Mouse (Mus musculus) CH12.LX (cell line): ENCODE measurements around the gene Ythdf1. TPM values are rescaled to one million over a fixed set of nuclear protein-coding genes. Genes with fewer than 3 reads are reported as not detected.

Experiments used
- DNase-seq: peaks from one replicate; pipeline ENCODE4 v3.0.0-alpha.2; 2013; ENCODE audit errors: extremely low read depth
- H3K27ac ChIP-seq: 2 replicates; pipeline ENCODE4 v1.5.1; 2012; ENCODE audit warnings: low read depth, mild to moderate bottlenecking, control low read depth, moderate library complexity; ENCODE audit not compliant: insufficient read depth
- H3K27me3 ChIP-seq: replicated peaks from 2 replicates; pipeline ENCODE3; 2012; ENCODE audit warnings: inconsistent platforms
- H3K36me3 ChIP-seq, 2 experiments: replicated peaks in 1 of 2; 2 replicates each; pipeline versions ENCODE3 to v1.6.1; 2012; ENCODE audit warnings: inconsistent platforms in 1 of 2, low read length in 1 of 2, mild to moderate bottlenecking in 1 of 2, mixed read lengths in 1 of 2, moderate library complexity in 1 of 2; ENCODE audit not compliant: control insufficient read depth in 1 of 2, insufficient read depth in 1 of 2
- H3K4me1 ChIP-seq, 2 experiments: 2 replicates each; pipeline ENCODE4 v1.6.1; 2012; ENCODE audit warnings: inconsistent platforms in 1 of 2, moderate library complexity in 1 of 2; ENCODE audit not compliant: insufficient read depth in 2 of 2, control insufficient read depth in 1 of 2
- H3K4me2 ChIP-seq: 2 replicates; pipeline ENCODE4 v1.6.1; 2012; ENCODE audit warnings: low read depth, mild to moderate bottlenecking, control low read depth; ENCODE audit not compliant: poor library complexity, insufficient read depth, severe bottlenecking
- H3K4me3 ChIP-seq, 3 experiments: fragments of 150-350 bp in 1 of 3; sonication (generic) in 1 of 3; replicated peaks in 1 of 3; 2 replicates each; pipeline versions ENCODE3 to v1.5.1; 2011 to 2012; ENCODE audit warnings: low read depth in 2 of 3, low read length in 2 of 3, mild to moderate bottlenecking in 2 of 3, moderate library complexity in 2 of 3, control low read depth in 1 of 3, improper control_type of control experiment in 1 of 3, inconsistent platforms in 1 of 3, mixed read lengths in 1 of 3; ENCODE audit not compliant: poor library complexity in 1 of 3
- H3K79me2 ChIP-seq: replicated peaks from 2 replicates; pipeline ENCODE4 v1.6.1; 2012; ENCODE audit warnings: mild to moderate bottlenecking, moderate library complexity; ENCODE audit not compliant: control insufficient read depth, poor library complexity, insufficient read depth, severe bottlenecking; ENCODE audit errors: extremely low read depth
- H3K9ac ChIP-seq: 2 replicates; pipeline ENCODE4 v1.6.1; 2012; ENCODE audit warnings: low read depth, mild to moderate bottlenecking, control low read depth, moderate library complexity; ENCODE audit not compliant: insufficient read depth
- H3K9me3 ChIP-seq: replicated peaks from 2 replicates; pipeline ENCODE3; 2012; ENCODE audit warnings: low read length, inconsistent platforms, mixed read lengths
- CHD1 ChIP-seq: IDR thresholded peaks from 2 replicates; pipeline ENCODE4 v1.6.1; 2012; ENCODE audit warnings: low read depth, low read length, improper control_type of control experiment, inconsistent platforms
- CHD2 ChIP-seq: IDR thresholded peaks from 2 replicates; pipeline ENCODE4 v1.6.1; 2011; ENCODE audit warnings: low read length, improper control_type of control experiment
- E2F4 ChIP-seq: IDR thresholded peaks from 2 replicates; pipeline ENCODE4 v1.6.1; 2011; ENCODE audit warnings: low read depth, low read length, improper control_type of control experiment; ENCODE audit not compliant: insufficient replicate concordance
- ELF1 ChIP-seq: IDR thresholded peaks from 2 replicates; pipeline ENCODE4 v1.6.1; 2014; ENCODE audit warnings: low read depth, mild to moderate bottlenecking, inconsistent platforms, low read length, improper control_type of control experiment
- EP300 ChIP-seq: IDR thresholded peaks from 2 replicates; pipeline ENCODE4 v1.6.1; 2011; ENCODE audit warnings: low read length, improper control_type of control experiment
- GABPA ChIP-seq: IDR thresholded peaks from 2 replicates; pipeline ENCODE4 v1.6.1; 2012; ENCODE audit warnings: low read depth, low read length, improper control_type of control experiment, inconsistent platforms; ENCODE audit not compliant: insufficient replicate concordance
- HCFC1 ChIP-seq: IDR thresholded peaks from 2 replicates; pipeline ENCODE4 v1.6.1; 2012; ENCODE audit warnings: low read depth, mild to moderate bottlenecking, inconsistent platforms, low read length, improper control_type of control experiment
- IRF4 ChIP-seq: IDR thresholded peaks from 2 replicates; pipeline ENCODE4 v1.6.1; 2014; ENCODE audit warnings: low read depth, mild to moderate bottlenecking, inconsistent platforms, low read length, improper control_type of control experiment
- JUN ChIP-seq: IDR thresholded peaks from 2 replicates; pipeline ENCODE4 v1.6.1; 2011; ENCODE audit warnings: low read depth, mild to moderate bottlenecking, low read length, improper control_type of control experiment, moderate library complexity; ENCODE audit not compliant: insufficient read depth
- KAT2A ChIP-seq: IDR thresholded peaks from 2 replicates; pipeline ENCODE4 v1.6.1; 2012; ENCODE audit warnings: low read length, improper control_type of control experiment, inconsistent platforms; ENCODE audit not compliant: insufficient replicate concordance
- MAFK ChIP-seq: IDR thresholded peaks from 2 replicates; pipeline ENCODE4 v1.6.1; 2011; ENCODE audit warnings: low read length, improper control_type of control experiment; ENCODE audit not compliant: insufficient replicate concordance
- MAX ChIP-seq: IDR thresholded peaks from 2 replicates; pipeline ENCODE4 v1.6.1; 2011; ENCODE audit warnings: low read length, improper control_type of control experiment
- MEF2A ChIP-seq: IDR thresholded peaks from 2 replicates; pipeline ENCODE4 v1.6.1; 2014; ENCODE audit warnings: low read depth, mild to moderate bottlenecking, inconsistent platforms, low read length, improper control_type of control experiment, borderline replicate concordance
- NRF1 ChIP-seq: IDR thresholded peaks from 2 replicates; pipeline ENCODE4 v1.6.1; 2014; ENCODE audit warnings: low read depth, mild to moderate bottlenecking, inconsistent platforms, low read length, improper control_type of control experiment, moderate library complexity
- PAX5 ChIP-seq: IDR thresholded peaks from 2 replicates; pipeline ENCODE4 v1.6.1; 2012; ENCODE audit warnings: low read length, inconsistent platforms, mixed read lengths
- POLR2A ChIP-seq: IDR thresholded peaks from 2 replicates; pipeline ENCODE4 v1.6.1; 2011; ENCODE audit warnings: low read depth, mild to moderate bottlenecking, improper control_type of control experiment, low read length
- SMC3 ChIP-seq: IDR thresholded peaks from 2 replicates; pipeline ENCODE4 v1.6.1; 2011; ENCODE audit warnings: low read depth, low read length, improper control_type of control experiment
- TCF12 ChIP-seq: IDR thresholded peaks from 2 replicates; pipeline ENCODE4 v1.6.1; 2014; ENCODE audit warnings: low read depth, mild to moderate bottlenecking, inconsistent platforms, low read length, improper control_type of control experiment
- ZMIZ1 ChIP-seq: IDR thresholded peaks from 2 replicates; pipeline ENCODE4 v1.6.1; 2012; ENCODE audit warnings: low read depth, mild to moderate bottlenecking, inconsistent platforms, low read length, improper control_type of control experiment
- ZNF384 ChIP-seq: IDR thresholded peaks from 2 replicates; pipeline ENCODE4 v1.6.1; 2012; ENCODE audit warnings: low read depth, low read length, improper control_type of control experiment, inconsistent platforms
- dilution Hi-C: fragments of 300-500 bp; cut with MboI; formaldehyde crosslinking; loops from 2 replicates; pipeline ENCODE4 v1.14.3; 2020; ENCODE audit warnings: low sequenced_read_pairs; ENCODE audit not compliant: extremely low pct_unique_long_range_greater_than_20kb, extremely low pct_ligation_motif_present
- in situ Hi-C: fragments of 300-500 bp; cut with MboI; formaldehyde crosslinking; loops from 3 replicates; pipeline ENCODE4 v1.14.3; 2019; ENCODE audit warnings: low sequenced_read_pairs, low pct_ligation_motif_present, low pct_unique_long_range_greater_than_20kb, mixed read lengths
- polyA plus RNA-seq: library from polyadenylated mRNA; unstranded; fragments of >175 nt; gene quantifications from 2 replicates; pipeline ENCODE4 v1.2.1, GENCODE M21; 2012; ENCODE audit warnings: low read depth; ENCODE audit not compliant: insufficient read length
- total RNA-seq, 2 experiments: library from RNA; depleted of rRNA; stranded (reverse); fragments of 300-350 nt in 1 of 2; fragments of >200 nt in 1 of 2; gene quantifications; 2 replicates each; pipeline ENCODE4 v1.2.3; 2012 to 2014

The Ythdf1 gene
- total and polyA plus RNA-seq, 3 experiments: 27.5 to 67.0 (median 42.5) TPM

GRCm38 (mm10) chr2:180870006-180870405 lies 50.7 kb downstream of the Ythdf1 start:
- no peaks in the 10 kb centered on the region for H3K9me3 ChIP-seq
- H3K4me1 ChIP-seq: no peaks in the 10 kb centered on the region
- H3K36me3 ChIP-seq: no peaks in the 10 kb centered on the region
- no peaks in the 10 kb centered on the region for H3K79me2 ChIP-seq
- no peak overlapping the region for H3K9ac ChIP-seq
- TF ChIP-seq ELF1 (no peak), KAT2A (no peak), CHD2 (no peak), TCF12 (no peak), SMC3 (no peak), MAFK (no peak), MAX (no peak), ZMIZ1 (no peak), PAX5 (no peak), GABPA (no peak), MEF2A (no peak), NRF1 (no peak), ZNF384 (no peak), JUN (no peak)
- dilution Hi-C loops: no loop called here
- H3K27ac ChIP-seq: no peak overlapping the region
- no peak overlapping the region for H3K4me2 ChIP-seq
- H3K27me3 ChIP-seq: peaks cover 69% of the 10 kb centered on the region
- DNase-seq: no peak
- no peak overlapping the region for H3K4me3 ChIP-seq
- in situ Hi-C loops: no loop called here

- H3K4me1 ChIP-seq: no peaks in the 10 kb centered on the region
- H3K9me3 ChIP-seq: no peaks in the 10 kb centered on the region
- H3K27me3 ChIP-seq: peaks cover 70% of the 10 kb centered on the region
- no peak overlapping the region for H3K27ac ChIP-seq
- in situ Hi-C loops (no loop called here), dilution Hi-C loops (no loop called here)
- H3K4me3 ChIP-seq: no peak overlapping the region
- no peak overlapping the region for H3K9ac ChIP-seq
- H3K36me3 ChIP-seq: no peaks in the 10 kb centered on the region
- H3K79me2 ChIP-seq: no peaks in the 10 kb centered on the region
- TF ChIP-seq SMC3 (no peak), ZNF384 (no peak), MAX (no peak), HCFC1 (no peak), CHD1 (no peak), POLR2A (no peak), EP300 (no peak), JUN (no peak), ZMIZ1 (no peak), IRF4 (no peak), E2F4 (no peak)
- no peak overlapping the region for H3K4me2 ChIP-seq
- no peak for DNase-seq
These were observed 59.2 kb downstream of the Ythdf1 start for GRCm38 (mm10) chr2:180861561-180861960.
